In genomic region chr14:122993935-122994334, GRCm38 (mm10) we compare ENCODE assay signal across 22 mouse cellular contexts. TPM values are rescaled to one million over a fixed set of nuclear protein-coding genes. Genes with fewer than 3 reads are reported as not detected.
DNase-seq lines count a peak whose midpoint lies in the region; ATAC-seq and TF ChIP-seq lines count a peak whose summit lies in the region.
"Had no signal": no experiment of that assay in that cellular context is flagged by ENCODE, and none has a peak within 500 bp of the region (broad histone marks: within the 10 kb centered on the region; RNA-seq: fewer than 3 reads in every experiment).

No protein-coding gene starts in this region.

- WGBS in hindbrain, embryonic 13.5 days: 89% methylated on average over 2 of the region's 2 CpGs
- WGBS in hindbrain, embryonic 16.5 days: 92% methylated on average over 2 of the region's 2 CpGs
- WGBS in midbrain, embryonic 11.5 days: 83% methylated on average over 2 of the region's 2 CpGs
- 93% methylated on average over 2 of the region's 2 CpGs for WGBS in midbrain, postnatal 0 days
- WGBS in liver, embryonic 12.5 days (ENCODE audit: insufficient replicate concordance): 74% methylated on average over 2 of the region's 2 CpGs
- 90% methylated on average over 2 of the region's 2 CpGs for WGBS in stomach, embryonic 16.5 days

- no peak overlapping the region for H3K27ac ChIP-seq in hindbrain, embryonic 13.5 days
- no peak overlapping the region for H3K27ac ChIP-seq in hindbrain, embryonic 16.5 days (ENCODE audit: low read depth, low read length)
- H3K27ac ChIP-seq in midbrain, embryonic 11.5 days (ENCODE audit: low read depth, low read length): no peak overlapping the region
- H3K27ac ChIP-seq in midbrain, postnatal 0 days (ENCODE audit: low read depth, low read length): no peak overlapping the region
- no peak overlapping the region for H3K27ac ChIP-seq in liver, embryonic 12.5 days
- H3K27ac ChIP-seq in stomach, embryonic 16.5 days (ENCODE audit: low read length): no peak overlapping the region
- H3K27ac ChIP-seq: forebrain, embryonic 13.5 days; heart, embryonic 10.5 days; hindbrain, postnatal 0 days; neural tube, embryonic 15.5 days had no signal

- ATAC-seq in hindbrain, embryonic 13.5 days (ENCODE audit: low FRiP score): 0 out of 2 replicates have a peak, but pooled peaks have one; percentile 28
- ATAC-seq in hindbrain, embryonic 16.5 days: no peak
- ATAC-seq in midbrain, embryonic 11.5 days (ENCODE audit: low FRiP score): 0 out of 2 replicates have a peak, but pooled peaks have one; percentile 27
- ATAC-seq in midbrain, postnatal 0 days (ENCODE audit: low FRiP score): no peak
- 0 out of 2 replicates have a peak, but pooled peaks have one; percentile 11 for ATAC-seq in liver, embryonic 12.5 days
- peak; percentile 56 for ATAC-seq in stomach, embryonic 16.5 days (ENCODE audit: insufficient read depth, low FRiP score)
- ATAC-seq: CD4-positive, CD25-positive, alpha-beta regulatory T cell, adult 4 months; hindbrain, postnatal 0 days had no signal

- no peaks in the 10 kb centered on the region for H3K36me3 ChIP-seq in hindbrain, embryonic 13.5 days
- no peaks in the 10 kb centered on the region for H3K36me3 ChIP-seq in hindbrain, embryonic 16.5 days (ENCODE audit: control insufficient read depth, insufficient read depth, low read length)
- no peaks in the 10 kb centered on the region for H3K36me3 ChIP-seq in midbrain, embryonic 11.5 days (ENCODE audit: control insufficient read depth, insufficient read depth, low read length)
- H3K36me3 ChIP-seq in midbrain, postnatal 0 days (ENCODE audit: insufficient read depth, low read length): no peaks in the 10 kb centered on the region
- no peaks in the 10 kb centered on the region for H3K36me3 ChIP-seq in liver, embryonic 12.5 days
- H3K36me3 ChIP-seq in stomach, embryonic 16.5 days (ENCODE audit: control insufficient read depth, insufficient read depth, low read length): no peaks in the 10 kb centered on the region
- H3K36me3 ChIP-seq: heart, embryonic 10.5 days; neural tube, embryonic 15.5 days had no signal

- H3K9ac ChIP-seq in hindbrain, embryonic 13.5 days: no peak overlapping the region
- no peak overlapping the region for H3K9ac ChIP-seq in hindbrain, embryonic 16.5 days (ENCODE audit: low read depth, low read length)
- no peak overlapping the region for H3K9ac ChIP-seq in midbrain, embryonic 11.5 days (ENCODE audit: low read length)
- H3K9ac ChIP-seq in midbrain, postnatal 0 days (replicated peaks; ENCODE audit: low read length, poor library complexity, severe bottlenecking): no peak overlapping the region
- no peak overlapping the region for H3K9ac ChIP-seq in liver, embryonic 12.5 days
- H3K9ac ChIP-seq in stomach, embryonic 16.5 days (ENCODE audit: low read length): no peak overlapping the region
- H3K9ac ChIP-seq: forebrain, embryonic 13.5 days; neural tube, embryonic 15.5 days had no signal

- H3K4me1 ChIP-seq in hindbrain, embryonic 13.5 days (replicated peaks): no peaks in the 10 kb centered on the region
- H3K4me1 ChIP-seq in hindbrain, embryonic 16.5 days (ENCODE audit: control insufficient read depth, insufficient read depth, low read depth, low read length): no peaks in the 10 kb centered on the region
- H3K4me1 ChIP-seq in midbrain, embryonic 11.5 days (ENCODE audit: control insufficient read depth, insufficient read depth, low read length): no peaks in the 10 kb centered on the region
- no peaks in the 10 kb centered on the region for H3K4me1 ChIP-seq in midbrain, postnatal 0 days (ENCODE audit: insufficient read depth, low read length)
- H3K4me1 ChIP-seq in liver, embryonic 12.5 days: no peaks in the 10 kb centered on the region
- H3K4me1 ChIP-seq in stomach, embryonic 16.5 days (ENCODE audit: control insufficient read depth, insufficient read depth, low read length): no peaks in the 10 kb centered on the region
- H3K4me1 ChIP-seq: forebrain, embryonic 13.5 days; heart, embryonic 10.5 days; neural tube, embryonic 15.5 days had no signal

- no peaks in the 10 kb centered on the region for H3K9me3 ChIP-seq in hindbrain, embryonic 13.5 days
- no peaks in the 10 kb centered on the region for H3K9me3 ChIP-seq in hindbrain, embryonic 16.5 days (ENCODE audit: control insufficient read depth, low read length)
- H3K9me3 ChIP-seq in midbrain, embryonic 11.5 days (ENCODE audit: control insufficient read depth, low read length): no peaks in the 10 kb centered on the region
- H3K9me3 ChIP-seq in midbrain, postnatal 0 days (ENCODE audit: low read length): no peaks in the 10 kb centered on the region
- H3K9me3 ChIP-seq in liver, embryonic 12.5 days (replicated peaks): no peaks in the 10 kb centered on the region
- H3K9me3 ChIP-seq in stomach, embryonic 16.5 days (replicated peaks; ENCODE audit: control insufficient read depth, low read length): no peaks in the 10 kb centered on the region
- H3K9me3 ChIP-seq: forebrain, embryonic 13.5 days; heart, embryonic 10.5 days; neural tube, embryonic 15.5 days had no signal

- no peaks in the 10 kb centered on the region; the same call in 1 of the 2 replicates for H3K27me3 ChIP-seq in hindbrain, embryonic 13.5 days
- no peaks in the 10 kb centered on the region for H3K27me3 ChIP-seq in hindbrain, embryonic 16.5 days (replicated peaks; ENCODE audit: control insufficient read depth, insufficient read depth, low read length)
- H3K27me3 ChIP-seq in midbrain, embryonic 11.5 days (ENCODE audit: control insufficient read depth, insufficient read depth, low read length): no peaks in the 10 kb centered on the region
- H3K27me3 ChIP-seq in midbrain, postnatal 0 days (ENCODE audit: insufficient read depth, low read length): no peaks in the 10 kb centered on the region
- peaks cover 7% of the 10 kb centered on the region; the same call in 1 of the 2 replicates for H3K27me3 ChIP-seq in liver, embryonic 12.5 days (replicated peaks)
- H3K27me3 ChIP-seq in stomach, embryonic 16.5 days (ENCODE audit: control insufficient read depth, insufficient read depth, low read length): no peaks in the 10 kb centered on the region
- H3K27me3 ChIP-seq: forebrain, embryonic 13.5 days; neural tube, embryonic 15.5 days had no signal

- DNase-seq in midbrain, embryonic 11.5 days (ENCODE audit: low spot score, missing footprints): no peak
- no peak for DNase-seq in midbrain, postnatal 0 days (ENCODE audit: low spot score)
- no peak for DNase-seq in adrenal gland, adult 8-10 months
- DNase-seq in spleen, postnatal 14 days (ENCODE audit: low spot score in 2 of 2): no peak
- DNase-seq: adrenal gland, postnatal 36 days; cerebellum, adult 9-11 months; kidney, adult 18-20 months; kidney, postnatal 10 days; left cerebral cortex, postnatal 4 days; lung, postnatal 10 days; midbrain, embryonic 14.5 days; thymus, postnatal 36 days had no signal

- H3K4me3 ChIP-seq in hindbrain, embryonic 13.5 days: no peak overlapping the region
- H3K4me3 ChIP-seq in hindbrain, embryonic 16.5 days (ENCODE audit: low read length): no peak overlapping the region
- H3K4me3 ChIP-seq in midbrain, embryonic 11.5 days (ENCODE audit: low read depth, low read length): no peak overlapping the region
- H3K4me3 ChIP-seq in midbrain, postnatal 0 days (ENCODE audit: low read depth, low read length): no peak overlapping the region
- no peak overlapping the region for H3K4me3 ChIP-seq in liver, embryonic 12.5 days
- no peak overlapping the region for H3K4me3 ChIP-seq in stomach, embryonic 16.5 days (replicated peaks; ENCODE audit: low read length)
- H3K4me3 ChIP-seq: forebrain, embryonic 13.5 days; heart, embryonic 10.5 days; myocyte; neural tube, embryonic 15.5 days had no signal

- no peak for TF ChIP-seq CTCF in midbrain, postnatal 0 days (IDR thresholded peaks at IDR 0.05)

- no peak overlapping the region for H3K4me2 ChIP-seq in hindbrain, embryonic 13.5 days
- no peak overlapping the region for H3K4me2 ChIP-seq in hindbrain, embryonic 16.5 days (ENCODE audit: low read length)
- no peak overlapping the region for H3K4me2 ChIP-seq in midbrain, embryonic 11.5 days
- no peak overlapping the region for H3K4me2 ChIP-seq in midbrain, postnatal 0 days (ENCODE audit: low read depth, low read length, poor library complexity, severe bottlenecking)
- H3K4me2 ChIP-seq in liver, embryonic 12.5 days: no peak overlapping the region
- no peak overlapping the region for H3K4me2 ChIP-seq in stomach, embryonic 16.5 days (ENCODE audit: low read depth, low read length)
- H3K4me2 ChIP-seq: forebrain, embryonic 13.5 days; neural tube, embryonic 15.5 days had no signal

RNA-seq across cellular contexts. Expression of gene Tmtc4, which starts 10.1 kb away (rescaled TPM):
- polyA plus RNA-seq in hindbrain, embryonic 13.5 days (2015; fragmentation: Nextera tagmentation; extraction: Ambion mirVana): 57.7 and 58.5 TPM in 2 replicates
- 47.1 and 50.3 TPM in 2 replicates for polyA plus RNA-seq in hindbrain, embryonic 16.5 days (2015; fragmentation: Nextera tagmentation; extraction: Ambion mirVana)
- polyA plus RNA-seq in midbrain, embryonic 11.5 days (2014; fragmentation: Nextera tagmentation; extraction: Ambion mirVana): 39.8 and 41.6 TPM in 2 replicates
- total RNA-seq in midbrain, postnatal 0 days (2014; rRNA removed): 62.1 and 79.5 TPM in 2 replicates
- polyA plus RNA-seq in midbrain, postnatal 0 days (2015; fragmentation: Nextera tagmentation; extraction: Ambion mirVana): 32.2 and 32.9 TPM in 2 replicates
- polyA plus RNA-seq in liver, embryonic 12.5 days (2016; fragmentation: Nextera tagmentation; extraction: Ambion mirVana): 3.8 and 4.2 TPM in 2 replicates
- 22.0 and 22.3 TPM in 2 replicates for polyA plus RNA-seq in stomach, embryonic 16.5 days (2015; fragmentation: Nextera tagmentation; extraction: Ambion mirVana)
- total RNA-seq in adrenal gland, adult 8-10 months (2022): 10 to 100 TPM; 16.6 to 24.2 (median 18.6) TPM

Comparison
In these comparisons a context has a peak if more than half of its experiments do, and no peak if none do; other contexts are left out.
1. ATAC-seq: peak in hindbrain, embryonic 13.5 days (single experiment), midbrain, embryonic 11.5 days (single experiment), liver, embryonic 12.5 days (single experiment) and stomach, embryonic 16.5 days (single experiment); none in hindbrain, embryonic 16.5 days (single experiment) and midbrain, postnatal 0 days (single experiment).